Mouse (Mus musculus) G1E (cell line): ENCODE results near the gene Zfp687.

Experiments used
- CTCF ChIP-seq: IDR thresholded peaks from 2 replicates; pipeline ENCODE4 v1.5.1; 2012; ENCODE audit warnings: low read depth, low read length, inconsistent platforms, mixed read lengths
- GATA1 ChIP-seq: IDR thresholded peaks from 2 replicates; pipeline ENCODE4 v1.6.1; 2012; ENCODE audit warnings: borderline replicate concordance, low read length, inconsistent platforms, mixed read lengths
- POLR2AphosphoS5 ChIP-seq: IDR thresholded peaks from 2 replicates; pipeline ENCODE4 v1.6.1; 2012; ENCODE audit warnings: low read depth, low read length, inconsistent platforms; ENCODE audit not compliant: insufficient replicate concordance
- TAL1 ChIP-seq: conservative IDR thresholded peaks from 2 replicates; pipeline ENCODE4 v1.6.1; 2012; ENCODE audit warnings: low read depth, low read length, inconsistent platforms, mixed read lengths

- TF ChIP-seq CTCF (no peak), GATA1 (no peak), TAL1 (no peak), POLR2AphosphoS5 (no peak)
Measured at GRCm38 (mm10) chr3:95007706-95008105, 7.5 kb downstream of the Zfp687 start.
